Mouse (Mus musculus) kidney, adult 2 months (tissue): ENCODE results near the gene Slc6a3.

Source experiments
- CTCF ChIP-seq: fragments of 200-500 bp; conservative IDR thresholded peaks from 2 replicates; pipeline ENCODE4 v1.5.1; 2011; ENCODE audit warnings: low read depth, mild to moderate bottlenecking, control low read depth, low read length, moderate library complexity, mixed read lengths; ENCODE audit not compliant: insufficient read depth, insufficient read length
- POLR2A ChIP-seq: fragments of 200-500 bp; IDR thresholded peaks from one replicate; pipeline ENCODE4 v1.6.1; 2011; ENCODE audit warnings: low read depth, low read length, control low read depth

DNA sequence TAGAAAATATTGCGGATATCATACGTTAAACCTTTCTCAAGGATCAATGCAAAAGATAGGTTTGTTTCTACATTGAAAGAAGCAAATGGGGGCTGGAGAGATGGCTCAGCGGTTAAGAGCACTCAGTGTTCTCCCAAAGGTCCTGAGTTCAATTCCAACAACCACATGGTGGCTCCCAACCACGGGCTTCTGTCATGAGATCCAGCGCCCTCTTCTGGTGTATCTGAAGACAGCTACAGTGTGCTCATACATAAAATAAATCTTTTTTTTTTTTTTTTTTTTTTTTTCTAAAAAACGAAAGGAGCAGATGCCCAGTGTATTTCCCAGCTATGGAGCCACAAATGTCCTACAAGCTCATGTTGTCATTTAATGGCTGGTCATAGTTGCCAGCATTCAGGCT lies 84.1 kb downstream of the Slc6a3 start:
- TF ChIP-seq CTCF (peak; percentile 31; the same call in 1 of the 2 replicates), POLR2A (no peak)
